Mouse (Mus musculus) CH12.LX (cell line): Measurements from ENCODE around the gene Tmem192. TPM values are rescaled to one million over a fixed set of nuclear protein-coding genes. Genes with fewer than 3 reads are reported as not detected.

Experiments used
- DNase-seq: peaks from one replicate; pipeline ENCODE4 v3.0.0-alpha.2; 2013; ENCODE audit errors: extremely low read depth
- H3K27ac ChIP-seq: 2 replicates; pipeline ENCODE4 v1.5.1; 2012; ENCODE audit warnings: low read depth, mild to moderate bottlenecking, control low read depth, moderate library complexity; ENCODE audit not compliant: insufficient read depth
- H3K27me3 ChIP-seq: replicated peaks from 2 replicates; pipeline ENCODE3; 2012; ENCODE audit warnings: inconsistent platforms
- H3K36me3 ChIP-seq, 2 experiments: replicated peaks in 1 of 2; 2 replicates each; pipeline versions ENCODE3 to v1.6.1; 2012; ENCODE audit warnings: inconsistent platforms in 1 of 2, low read length in 1 of 2, mild to moderate bottlenecking in 1 of 2, mixed read lengths in 1 of 2, moderate library complexity in 1 of 2; ENCODE audit not compliant: control insufficient read depth in 1 of 2, insufficient read depth in 1 of 2
- H3K4me1 ChIP-seq, 2 experiments: 2 replicates each; pipeline ENCODE4 v1.6.1; 2012; ENCODE audit warnings: inconsistent platforms in 1 of 2, moderate library complexity in 1 of 2; ENCODE audit not compliant: insufficient read depth in 2 of 2, control insufficient read depth in 1 of 2
- H3K4me2 ChIP-seq: 2 replicates; pipeline ENCODE4 v1.6.1; 2012; ENCODE audit warnings: low read depth, mild to moderate bottlenecking, control low read depth; ENCODE audit not compliant: poor library complexity, insufficient read depth, severe bottlenecking
- H3K4me3 ChIP-seq, 3 experiments: fragments of 150-350 bp in 1 of 3; sonication (generic) in 1 of 3; replicated peaks in 1 of 3; 2 replicates each; pipeline versions ENCODE3 to v1.5.1; 2011 to 2012; ENCODE audit warnings: low read depth in 2 of 3, low read length in 2 of 3, mild to moderate bottlenecking in 2 of 3, moderate library complexity in 2 of 3, control low read depth in 1 of 3, improper control_type of control experiment in 1 of 3, inconsistent platforms in 1 of 3, mixed read lengths in 1 of 3; ENCODE audit not compliant: poor library complexity in 1 of 3
- H3K79me2 ChIP-seq: replicated peaks from 2 replicates; pipeline ENCODE4 v1.6.1; 2012; ENCODE audit warnings: mild to moderate bottlenecking, moderate library complexity; ENCODE audit not compliant: control insufficient read depth, poor library complexity, insufficient read depth, severe bottlenecking; ENCODE audit errors: extremely low read depth
- H3K9ac ChIP-seq: 2 replicates; pipeline ENCODE4 v1.6.1; 2012; ENCODE audit warnings: low read depth, mild to moderate bottlenecking, control low read depth, moderate library complexity; ENCODE audit not compliant: insufficient read depth
- H3K9me3 ChIP-seq: replicated peaks from 2 replicates; pipeline ENCODE3; 2012; ENCODE audit warnings: low read length, inconsistent platforms, mixed read lengths
- CHD2 ChIP-seq: IDR thresholded peaks from 2 replicates; pipeline ENCODE4 v1.6.1; 2011; ENCODE audit warnings: low read length, improper control_type of control experiment
- E2F4 ChIP-seq: IDR thresholded peaks from 2 replicates; pipeline ENCODE4 v1.6.1; 2011; ENCODE audit warnings: low read depth, low read length, improper control_type of control experiment; ENCODE audit not compliant: insufficient replicate concordance
- EP300 ChIP-seq: IDR thresholded peaks from 2 replicates; pipeline ENCODE4 v1.6.1; 2011; ENCODE audit warnings: low read length, improper control_type of control experiment
- ETS1 ChIP-seq: conservative IDR thresholded peaks from 2 replicates; pipeline ENCODE4 v1.6.1; 2012; ENCODE audit warnings: low read depth, mild to moderate bottlenecking, inconsistent platforms, low read length, improper control_type of control experiment, moderate library complexity
- GABPA ChIP-seq: IDR thresholded peaks from 2 replicates; pipeline ENCODE4 v1.6.1; 2012; ENCODE audit warnings: low read depth, low read length, improper control_type of control experiment, inconsistent platforms; ENCODE audit not compliant: insufficient replicate concordance
- HCFC1 ChIP-seq: IDR thresholded peaks from 2 replicates; pipeline ENCODE4 v1.6.1; 2012; ENCODE audit warnings: low read depth, mild to moderate bottlenecking, inconsistent platforms, low read length, improper control_type of control experiment
- JUN ChIP-seq: IDR thresholded peaks from 2 replicates; pipeline ENCODE4 v1.6.1; 2011; ENCODE audit warnings: low read depth, mild to moderate bottlenecking, low read length, improper control_type of control experiment, moderate library complexity; ENCODE audit not compliant: insufficient read depth
- JUND ChIP-seq: conservative IDR thresholded peaks from 2 replicates; pipeline ENCODE4 v1.6.1; 2011; ENCODE audit warnings: low read depth, low read length, improper control_type of control experiment
- MAFK ChIP-seq: IDR thresholded peaks from 2 replicates; pipeline ENCODE4 v1.6.1; 2011; ENCODE audit warnings: low read length, improper control_type of control experiment; ENCODE audit not compliant: insufficient replicate concordance
- MAX ChIP-seq: IDR thresholded peaks from 2 replicates; pipeline ENCODE4 v1.6.1; 2011; ENCODE audit warnings: low read length, improper control_type of control experiment
- MAZ ChIP-seq: IDR thresholded peaks from 2 replicates; pipeline ENCODE4 v1.6.1; 2012; ENCODE audit warnings: low read depth, mild to moderate bottlenecking, inconsistent platforms, low read length, improper control_type of control experiment, moderate library complexity
- MEF2A ChIP-seq: IDR thresholded peaks from 2 replicates; pipeline ENCODE4 v1.6.1; 2014; ENCODE audit warnings: low read depth, mild to moderate bottlenecking, inconsistent platforms, low read length, improper control_type of control experiment, borderline replicate concordance
- MXI1 ChIP-seq: IDR thresholded peaks from 2 replicates; pipeline ENCODE4 v1.6.1; 2011; ENCODE audit warnings: mild to moderate bottlenecking, low read depth, low read length, improper control_type of control experiment
- PAX5 ChIP-seq: IDR thresholded peaks from 2 replicates; pipeline ENCODE4 v1.6.1; 2012; ENCODE audit warnings: low read length, inconsistent platforms, mixed read lengths
- POLR2A ChIP-seq: IDR thresholded peaks from 2 replicates; pipeline ENCODE4 v1.6.1; 2011; ENCODE audit warnings: low read depth, mild to moderate bottlenecking, improper control_type of control experiment, low read length
- POLR2AphosphoS2 ChIP-seq: IDR thresholded peaks from 2 replicates; pipeline ENCODE4 v1.6.1; 2011; ENCODE audit warnings: low read depth, low read length, improper control_type of control experiment
- RAD21 ChIP-seq: IDR thresholded peaks from 2 replicates; pipeline ENCODE4 v1.6.1; 2011; ENCODE audit warnings: low read depth, mild to moderate bottlenecking, low read length, improper control_type of control experiment, moderate library complexity
- SMC3 ChIP-seq: IDR thresholded peaks from 2 replicates; pipeline ENCODE4 v1.6.1; 2011; ENCODE audit warnings: low read depth, low read length, improper control_type of control experiment
- TBP ChIP-seq: conservative IDR thresholded peaks from 2 replicates; pipeline ENCODE4 v1.6.1; 2011; ENCODE audit warnings: low read depth, low read length, improper control_type of control experiment
- USF1 ChIP-seq: IDR thresholded peaks from 2 replicates; pipeline ENCODE4 v1.6.1; 2014; ENCODE audit warnings: low read depth, mild to moderate bottlenecking, inconsistent platforms, low read length, improper control_type of control experiment
- ZC3H11A ChIP-seq: IDR thresholded peaks from 2 replicates; pipeline ENCODE4 v1.6.1; 2012; ENCODE audit warnings: low read depth, mild to moderate bottlenecking, inconsistent platforms, low read length, improper control_type of control experiment
- ZMIZ1 ChIP-seq: IDR thresholded peaks from 2 replicates; pipeline ENCODE4 v1.6.1; 2012; ENCODE audit warnings: low read depth, mild to moderate bottlenecking, inconsistent platforms, low read length, improper control_type of control experiment
- ZNF384 ChIP-seq: IDR thresholded peaks from 2 replicates; pipeline ENCODE4 v1.6.1; 2012; ENCODE audit warnings: low read depth, low read length, improper control_type of control experiment, inconsistent platforms
- dilution Hi-C: fragments of 300-500 bp; cut with MboI; formaldehyde crosslinking; loops from 2 replicates; pipeline ENCODE4 v1.14.3; 2020; ENCODE audit warnings: low sequenced_read_pairs; ENCODE audit not compliant: extremely low pct_unique_long_range_greater_than_20kb, extremely low pct_ligation_motif_present
- in situ Hi-C: fragments of 300-500 bp; cut with MboI; formaldehyde crosslinking; loops from 3 replicates; pipeline ENCODE4 v1.14.3; 2019; ENCODE audit warnings: low sequenced_read_pairs, low pct_ligation_motif_present, low pct_unique_long_range_greater_than_20kb, mixed read lengths
- polyA plus RNA-seq: library from polyadenylated mRNA; unstranded; fragments of >175 nt; gene quantifications from 2 replicates; pipeline ENCODE4 v1.2.1, GENCODE M21; 2012; ENCODE audit warnings: low read depth; ENCODE audit not compliant: insufficient read length
- total RNA-seq, 2 experiments: library from RNA; depleted of rRNA; stranded (reverse); fragments of 300-350 nt in 1 of 2; fragments of >200 nt in 1 of 2; gene quantifications; 2 replicates each; pipeline ENCODE4 v1.2.3; 2012 to 2014

Tmem192 gene
- total and polyA plus RNA-seq, 3 experiments: 19.5 to 72.1 (median 20.6) TPM

DNA sequence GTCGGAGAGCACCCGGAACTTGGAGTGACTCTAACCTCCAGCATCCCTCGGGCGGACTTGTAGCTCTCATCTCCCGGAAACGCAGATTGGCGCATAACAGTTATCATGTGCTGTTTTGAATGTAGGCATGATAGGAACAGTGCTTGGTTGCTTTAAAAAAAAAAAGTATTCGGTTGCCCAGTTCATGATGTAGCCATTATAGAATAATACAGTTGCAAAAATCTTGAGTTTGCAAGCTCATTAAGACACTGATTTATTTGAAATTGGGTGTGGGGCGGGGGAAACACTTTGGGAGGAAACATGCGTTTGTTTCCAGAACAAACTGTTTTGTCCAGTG, 681 bp downstream of the Tmem192 start:
- H3K27ac ChIP-seq: peak overlapping the region; percentile 93
- H3K9ac ChIP-seq: peak overlapping the region; percentile 83
- H3K9me3 ChIP-seq: peaks cover 2% of the 10 kb centered on the region
- peaks cover 11 to 26% of the 10 kb centered on the region in 2 experiments for H3K4me1 ChIP-seq
- H3K27me3 ChIP-seq: no peaks in the 10 kb centered on the region
- H3K4me3 ChIP-seq: peak overlapping the region; percentile 79 to 96 (median 80)
- in situ Hi-C loops (loop anchor here (25.0 kb wide), 2 partner anchors 110 to 210 kb away; partner anchors contain the start of gene Msmo1), dilution Hi-C loops (no loop called here)
- TF ChIP-seq EP300 (no peak), HCFC1 (0 out of 2 replicates have a peak, but pooled peaks have one; percentile 41), ZC3H11A (no peak), TBP (0 out of 2 replicates have a peak, but pooled peaks have one; percentile 20), POLR2A (no peak), MXI1 (no peak; the same call in none of the 2 replicates), JUND (no peak), ZMIZ1 (no peak), MAFK (no peak), GABPA (no peak), MAX (peak; percentile 11; the same call in 1 of the 2 replicates), ZNF384 (peak; percentile 55), MEF2A (no peak), ETS1 (no peak), JUN (no peak), E2F4 (no peak), POLR2AphosphoS2 (no peak), RAD21 (no peak), CHD2 (no peak; the same call in 1 of the 2 replicates), MAZ (no peak), SMC3 (no peak), PAX5 (no peak), USF1 (no peak)
- peaks cover 0 to 24% of the 10 kb centered on the region in 2 experiments for H3K36me3 ChIP-seq
- H3K79me2 ChIP-seq: no peaks in the 10 kb centered on the region
- H3K4me2 ChIP-seq: peak overlapping the region; percentile 39
- peak; percentile 79 for DNase-seq
